Mouse (Mus musculus): ENCODE measurements at regions not wholly inside any gene's neighbourhood (a gene's known extent, or its start where the extent isn't known, plus 50 kb on each side); places are given as distances from the start of the nearest gene placed in this dataset.
A peak's percentile ranks its signal among the peaks of the same experiment; 100 is the strongest.

DNA sequence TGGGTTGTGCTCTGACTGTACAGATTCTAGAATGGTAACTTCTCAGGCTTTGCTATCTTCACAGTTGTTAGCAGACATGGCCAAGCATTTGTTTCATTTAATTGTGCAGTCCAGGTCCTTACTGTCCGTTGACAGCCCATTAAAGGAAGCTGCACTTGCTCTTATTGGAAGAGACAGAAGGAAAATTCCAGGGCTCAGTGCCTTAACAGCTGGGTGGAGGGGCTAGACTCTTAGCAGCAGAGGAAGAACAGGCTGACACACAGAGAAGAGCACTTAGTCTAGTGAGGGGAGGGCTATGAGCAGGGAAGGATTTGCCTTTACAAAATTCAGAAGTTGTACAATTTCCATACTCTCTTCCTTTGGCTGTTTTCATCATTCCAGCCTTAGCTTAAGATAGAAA, 161.5 kb upstream of the Ghitm start:
- DNase-seq (ENCODE audit: low spot score), result no peak

DNA sequence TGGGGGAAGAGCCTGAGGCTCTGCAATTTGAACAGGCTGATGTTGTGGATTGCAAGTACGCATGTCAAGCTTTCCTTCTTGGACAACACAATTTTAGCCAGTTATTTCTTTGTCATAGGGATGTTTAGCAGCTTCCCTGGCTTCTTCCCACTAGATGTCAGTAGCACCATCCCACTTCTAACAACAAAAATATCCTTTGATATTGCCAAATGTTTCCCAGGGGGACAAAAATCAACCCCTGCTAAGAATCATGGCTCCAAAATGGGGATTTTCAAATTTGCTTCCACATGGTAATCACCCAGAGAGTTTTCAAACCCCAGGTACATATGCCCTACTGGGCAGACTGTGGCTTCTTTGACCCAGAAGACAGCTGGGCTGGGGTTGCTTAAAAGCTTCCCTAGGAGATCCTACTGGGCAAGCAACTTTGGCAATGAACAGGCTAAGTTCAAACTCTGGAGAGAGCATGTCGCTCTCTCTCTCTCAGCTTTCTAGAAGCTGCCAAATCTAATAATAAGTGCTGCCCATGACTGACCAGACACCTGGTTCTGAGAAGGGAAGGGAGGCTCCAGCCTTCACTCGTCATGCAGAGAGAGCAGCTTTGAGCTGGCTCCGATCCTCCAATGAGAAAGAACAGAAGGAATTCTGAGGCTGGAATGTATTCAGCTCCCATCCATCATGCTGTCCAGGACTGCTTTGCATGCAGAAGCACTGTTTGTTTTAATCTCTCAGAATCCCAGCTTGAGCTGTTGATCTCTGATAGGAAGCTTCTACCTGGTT, 157.2 kb upstream of the Ghitm start:
- no peak for DNase-seq (ENCODE audit: low spot score)

DNA sequence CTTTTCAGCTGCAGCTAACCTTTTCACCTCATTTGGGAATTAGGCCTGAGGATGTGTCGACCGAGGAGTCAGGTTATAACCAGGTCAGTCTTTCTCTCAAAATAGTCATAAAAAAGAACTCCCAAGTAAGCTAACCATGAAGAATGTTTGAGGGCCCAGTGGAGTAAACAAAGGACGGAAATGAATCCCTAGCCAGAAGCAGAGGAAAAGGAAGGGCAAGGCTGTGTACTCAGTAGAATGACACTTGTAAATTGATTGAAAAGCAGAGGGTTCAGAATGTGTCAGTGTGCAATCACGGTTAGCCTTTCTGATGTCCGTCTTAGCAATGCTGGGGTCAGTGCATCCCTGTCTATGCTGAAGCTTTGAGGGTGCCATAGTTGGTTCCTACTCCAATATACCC, 149.3 kb upstream of the Ghitm start:
- no peak for DNase-seq (ENCODE audit: low spot score)

DNA sequence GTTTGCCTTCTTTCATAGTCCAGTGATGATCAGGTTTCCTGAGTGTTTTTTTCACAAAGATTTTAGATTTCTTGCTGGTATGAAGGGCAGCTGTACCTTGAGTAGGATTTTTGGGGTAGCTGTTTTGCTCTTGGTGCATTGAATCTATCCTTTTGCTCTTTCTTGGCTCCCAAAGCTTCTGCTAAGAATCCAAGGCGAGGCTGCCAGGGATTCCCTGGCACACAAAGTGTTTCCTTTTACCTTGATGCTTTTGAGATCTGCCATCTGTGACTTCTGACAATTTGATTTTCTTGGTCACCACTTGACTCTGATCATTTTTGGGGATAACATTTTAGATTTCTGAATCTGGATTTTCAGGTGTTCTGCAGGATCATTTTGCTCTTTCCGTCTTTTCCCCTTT, 144.3 kb upstream of the Ghitm start:
- DNase-seq (ENCODE audit: low spot score), result no peak

DNA sequence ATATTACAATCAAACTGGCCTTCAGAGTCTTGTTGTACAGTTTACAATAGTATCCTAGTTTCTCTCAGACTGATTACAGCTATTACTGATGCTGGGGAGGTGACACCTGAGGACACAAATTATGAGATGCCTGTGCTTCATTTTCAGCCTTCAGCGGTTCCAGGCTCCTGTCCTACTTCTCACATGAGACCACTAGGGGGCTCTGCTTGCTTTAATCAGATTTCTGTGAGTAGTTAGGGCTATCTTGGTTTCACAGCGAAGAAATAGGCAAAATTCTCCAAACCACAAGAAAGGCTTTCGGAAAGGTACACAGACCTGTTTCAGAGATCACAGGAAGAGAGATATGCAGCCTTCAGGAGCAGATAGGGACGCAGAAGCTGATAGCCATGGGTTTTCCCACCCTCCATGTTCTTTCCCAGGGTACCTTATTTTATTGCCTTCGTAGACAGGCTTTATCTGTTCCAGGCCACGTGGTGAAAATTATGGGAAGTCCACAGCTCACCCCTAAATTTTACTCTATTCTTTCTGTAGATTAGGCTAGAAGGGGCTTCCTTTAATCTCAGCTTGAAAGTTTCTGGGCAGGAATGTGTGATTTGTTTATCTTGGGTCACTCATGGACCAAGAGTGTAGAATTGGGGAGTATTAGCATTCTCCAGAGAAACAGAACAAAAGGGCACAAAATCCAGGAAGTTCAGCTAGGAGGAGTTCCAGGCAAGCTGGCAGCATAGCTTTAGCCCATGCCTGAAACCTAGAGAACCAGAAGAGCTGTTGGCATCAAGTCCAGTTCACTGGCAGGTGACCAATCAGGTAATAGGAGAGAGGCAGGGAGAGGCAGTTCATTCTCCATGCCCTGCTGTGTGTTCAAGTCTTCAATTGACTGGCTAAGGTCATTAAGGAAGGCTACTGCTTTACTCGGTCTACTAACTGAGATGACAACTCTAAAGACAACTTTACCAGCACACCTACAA, 141.9 kb upstream of the Ghitm start:
- DNase-seq (ENCODE audit: low spot score), result no peak

DNA sequence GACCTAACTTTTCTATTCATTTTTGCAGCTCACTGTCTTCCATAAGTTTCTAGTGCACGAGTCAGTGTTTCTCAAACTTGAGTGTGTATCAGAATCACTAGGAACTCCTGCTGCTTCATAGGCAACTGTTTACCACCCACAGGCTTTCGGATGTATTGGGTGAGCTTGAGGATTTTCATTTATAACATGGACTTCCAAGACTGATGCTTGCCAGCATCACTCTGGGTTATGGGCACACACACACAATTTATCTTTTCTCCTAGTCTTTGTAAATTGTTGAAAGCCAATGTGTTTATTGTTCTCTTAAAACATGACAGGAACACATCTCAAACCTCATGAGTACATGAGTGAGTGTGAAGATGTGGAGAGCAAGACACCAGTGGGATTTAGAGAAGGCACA, 137.0 kb upstream of the Ghitm start:
- no peak for DNase-seq (ENCODE audit: low spot score)

DNA sequence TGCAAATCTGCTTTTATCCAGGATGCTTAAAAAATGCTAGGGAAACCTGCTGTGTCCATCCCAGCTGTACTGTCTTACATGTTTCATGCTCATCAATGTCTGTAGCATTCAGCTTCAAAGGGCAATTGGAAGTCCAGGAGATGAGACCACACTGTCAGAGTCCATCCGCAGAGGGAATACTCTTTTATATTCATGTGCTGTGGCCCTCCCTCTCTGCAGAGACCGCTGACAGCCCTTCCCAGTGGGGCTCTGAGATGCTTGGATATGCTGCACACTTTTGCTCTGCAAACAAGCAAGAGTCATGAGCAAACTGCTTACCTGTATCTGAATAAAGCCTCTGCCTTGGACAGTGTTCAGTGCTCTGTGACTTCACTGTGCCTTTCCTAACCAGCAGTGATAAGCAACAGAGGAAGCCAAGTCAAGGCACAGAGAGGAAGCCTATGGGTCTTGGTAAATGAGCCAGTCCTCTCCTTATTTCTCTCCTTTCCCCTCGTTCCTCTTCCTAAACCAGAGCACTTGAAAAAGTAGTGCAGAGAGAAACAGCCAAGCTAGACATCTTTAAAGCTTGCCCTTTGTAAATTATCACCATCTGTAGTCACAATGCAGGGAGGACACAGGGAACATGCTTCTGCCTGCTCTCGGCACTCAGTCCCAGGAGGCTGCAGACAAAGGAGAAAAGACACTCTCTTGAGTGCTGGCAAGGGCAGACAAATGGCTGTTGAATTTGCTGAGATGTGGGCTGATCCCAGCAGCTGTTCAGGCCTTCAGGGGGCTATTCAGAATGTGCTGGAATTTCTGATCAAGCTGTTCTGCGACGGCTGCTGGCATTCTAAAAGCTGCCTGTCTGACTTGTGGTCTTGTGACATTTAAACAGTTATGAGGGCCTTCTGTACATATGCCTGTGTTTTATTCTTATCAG, 136.2 kb upstream of the Ghitm start:
- no peak for DNase-seq (ENCODE audit: low spot score)

DNA sequence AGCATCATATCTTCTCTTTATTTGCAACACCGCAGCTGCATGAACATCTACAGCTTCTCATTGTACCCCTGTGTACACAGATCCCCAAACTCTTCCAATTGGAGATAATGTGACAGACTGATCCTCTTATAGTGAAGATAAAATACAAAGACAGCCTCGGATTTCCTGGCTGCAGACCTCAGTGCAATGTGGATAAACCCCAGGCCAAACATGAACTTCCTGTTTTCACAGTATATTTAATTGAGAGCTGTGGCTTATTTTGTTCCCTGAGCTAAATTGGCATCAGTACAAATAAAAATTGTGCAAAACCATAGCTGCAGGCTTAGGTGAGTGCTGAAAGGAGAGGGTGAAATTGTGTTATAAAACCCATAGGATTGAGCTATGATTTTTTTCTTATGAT, 134.8 kb upstream of the Ghitm start:
- no peak for DNase-seq (ENCODE audit: low spot score)

DNA sequence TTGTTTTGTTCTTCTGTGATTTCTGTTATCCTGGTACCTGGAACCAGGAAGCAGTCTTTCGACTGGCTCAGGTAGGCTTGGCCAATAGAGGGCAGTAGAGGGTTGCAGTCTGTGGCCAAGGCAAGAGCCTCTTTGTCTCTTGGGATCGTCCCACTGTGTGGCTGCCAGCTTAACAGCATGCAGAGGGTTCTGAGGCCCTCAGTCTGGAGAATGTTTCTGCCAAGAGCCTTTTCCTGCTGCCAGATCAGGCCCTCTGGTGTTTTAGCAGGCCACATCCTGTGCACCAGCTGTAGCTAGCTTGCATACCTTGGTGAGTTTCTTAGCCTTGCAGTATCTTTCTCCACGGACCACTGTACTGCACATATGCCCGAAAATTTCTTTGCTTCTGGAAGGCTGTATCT, 103.6 kb upstream of the Ghitm start:
- DNase-seq (ENCODE audit: low spot score), result peak; percentile 27

DNA sequence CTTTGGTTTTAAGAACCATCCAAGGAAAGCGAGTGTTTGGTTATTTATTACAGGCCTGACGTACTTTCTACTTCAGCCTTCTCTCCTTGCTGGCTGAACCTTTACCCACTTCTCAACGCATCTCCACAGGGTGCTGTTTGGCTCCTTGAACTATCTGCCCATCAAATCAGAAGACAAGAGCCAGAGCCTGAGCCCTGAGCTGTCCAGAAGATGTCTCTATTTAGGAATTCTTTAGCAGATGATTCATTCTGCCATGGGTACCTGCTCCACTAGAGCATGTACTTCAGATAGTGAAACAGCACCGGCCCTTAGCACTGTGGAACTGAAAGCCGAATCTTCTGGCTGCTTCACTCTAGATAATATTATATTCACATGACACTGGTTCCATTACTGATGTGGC, 102.1 kb upstream of the Ghitm start:
- no peak for DNase-seq (ENCODE audit: low spot score)

DNA sequence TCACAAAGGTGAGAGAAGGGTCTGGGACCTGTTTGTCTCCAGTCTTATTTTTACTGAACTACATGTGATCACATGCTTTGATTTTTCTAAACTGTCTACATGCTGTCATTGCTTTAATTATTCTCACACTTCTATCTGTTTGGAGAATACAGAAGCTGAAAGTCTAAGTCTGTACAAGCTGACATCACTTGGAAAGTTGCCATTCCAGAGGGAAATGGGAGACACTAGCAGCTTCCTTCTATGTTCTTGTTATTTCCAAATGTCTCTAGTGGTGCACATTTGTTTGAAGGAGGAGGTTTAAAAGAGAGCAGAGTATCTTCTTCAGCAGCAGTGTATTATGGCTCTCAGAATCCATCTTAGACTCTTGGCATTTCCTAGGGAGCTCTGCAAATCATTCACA, 73.2 kb upstream of the Ghitm start:
- DNase-seq (ENCODE audit: low spot score), result no peak

DNA sequence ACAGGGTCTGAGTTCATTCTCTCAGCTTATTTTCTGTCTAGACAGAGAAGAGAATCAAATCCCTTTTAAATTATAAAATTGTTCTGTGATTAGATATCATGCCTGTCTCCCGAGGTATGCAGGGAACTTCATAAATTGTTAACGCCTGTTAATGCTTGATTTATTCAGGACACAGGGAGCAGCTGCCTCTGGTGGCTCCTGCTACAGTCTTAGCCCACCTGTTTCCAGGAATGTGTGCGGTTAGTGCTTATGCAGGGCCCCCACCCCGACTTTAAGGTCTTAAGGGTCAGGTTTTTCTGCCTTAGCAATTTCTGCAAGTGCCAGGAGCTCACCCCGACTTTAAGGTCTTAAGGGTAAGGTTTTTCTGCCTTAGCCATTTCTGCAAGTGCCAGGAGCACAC, 54.7 kb upstream of the Ghitm start:
- DNase-seq (ENCODE audit: low spot score), result no peak
